Mouse (Mus musculus) right cerebral cortex, postnatal 14 days (tissue): ENCODE results near the gene Usp45.

ENCODE experiments used
- DNase-seq: peaks from one replicate; pipeline ENCODE4 v3.0.0; 2022

Gene Usp45

GRCm38 (mm10) chr4:21801013-21801412 lies 34.1 kb downstream of the Usp45 start:
- no peak for DNase-seq

- no peak for DNase-seq
These were observed 34.7 kb downstream of the Usp45 start for GRCm38 (mm10) chr4:21801620-21802019.

GRCm38 (mm10) chr4:21807204-21807603 lies 40.2 kb downstream of the Usp45 start:
- no peak for DNase-seq

GRCm38 (mm10) chr4:21810608-21811007 lies 43.7 kb downstream of the Usp45 start:
- DNase-seq: no peak

- DNase-seq: no peak
These were observed 45.7 kb downstream of the Usp45 start for GRCm38 (mm10) chr4:21812635-21813034.

- DNase-seq: no peak
These were observed 47.1 kb downstream of the Usp45 start for GRCm38 (mm10) chr4:21814029-21814428.

GRCm38 (mm10) chr4:21826616-21827015 lies 59.7 kb downstream of the Usp45 start:
- no peak for DNase-seq

GRCm38 (mm10) chr4:21832844-21833243 lies 65.9 kb downstream of the Usp45 start:
- DNase-seq: no peak

GRCm38 (mm10) chr4:21847481-21848286 lies 80.7 kb downstream of the Usp45 start, which contains the start of gene Pnisr:
TSS of gene Pnisr (plus strand) at chr4:21847583.
- DNase-seq: peak; percentile 97

GRCm38 (mm10) chr4:21848287-21848630 lies 81.3 kb downstream of the Usp45 start:
- DNase-seq: peak; percentile 92

- no peak for DNase-seq
These were observed 90.5 kb downstream of the Usp45 start for GRCm38 (mm10) chr4:21857481-21857880.

- DNase-seq: no peak
These were observed 98.3 kb downstream of the Usp45 start for GRCm38 (mm10) chr4:21865226-21865625.

- no peak for DNase-seq
These were observed 111.8 kb downstream of the Usp45 start for GRCm38 (mm10) chr4:21878776-21879175.

- DNase-seq: peak; percentile 79
These were observed 112.7 kb downstream of the Usp45 start, which contains the start of gene Coq3 for GRCm38 (mm10) chr4:21879565-21880220. TSS of gene Coq3 (plus strand) at chr4:21879673.

- no peak for DNase-seq
These were observed 115.8 kb downstream of the Usp45 start for GRCm38 (mm10) chr4:21882806-21883205.

GRCm38 (mm10) chr4:21885831-21886230 lies 118.9 kb downstream of the Usp45 start:
- no peak for DNase-seq
